In the genomic region with DNA sequence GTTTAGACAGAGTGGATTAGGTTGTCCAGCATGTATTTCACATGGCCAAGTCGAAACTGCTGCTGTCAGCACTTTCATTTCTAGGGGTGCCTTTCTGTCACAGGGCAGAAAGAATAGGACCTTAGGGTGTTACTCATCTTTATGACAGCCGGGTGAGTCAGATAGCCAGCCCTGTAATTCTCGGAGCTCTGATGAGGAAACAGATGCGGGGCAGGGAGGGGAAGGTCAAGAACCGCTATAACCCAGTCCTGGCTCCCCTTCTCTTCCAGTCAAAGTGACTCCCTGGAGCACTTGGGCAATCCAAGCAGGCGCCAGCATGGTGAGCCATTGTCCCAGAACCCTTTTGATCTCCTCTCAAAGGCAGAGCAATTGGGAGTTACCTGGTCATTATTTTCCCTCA, we compare ENCODE assay signal across 12 mouse cellular contexts.
DNase-seq lines count a peak whose midpoint lies in the region; ATAC-seq and TF ChIP-seq lines count a peak whose summit lies in the region.
"Had no signal": no experiment of that assay in that cellular context is flagged by ENCODE, and none has a peak within 500 bp of the region (broad histone marks: within the 10 kb centered on the region; RNA-seq: fewer than 3 reads in every experiment).

No protein-coding gene starts in this region.

- intact Hi-C loops in left cerebral cortex, adult 2 months (cut with DNase I) = no loop called here

- H3K4me2 ChIP-seq in kidney, embryonic 14.5 days (replicated peaks; ENCODE audit: low read depth, low read length) = no peak overlapping the region
- H3K4me2 ChIP-seq: heart, embryonic 15.5 days; lung, embryonic 15.5 days had no signal

- no peak overlapping the region for H3K27ac ChIP-seq in kidney, embryonic 14.5 days (ENCODE audit: low read depth, low read length)
- H3K27ac ChIP-seq in left cerebral cortex, adult 2 months = no peak overlapping the region
- H3K27ac ChIP-seq: heart, embryonic 15.5 days; lung, embryonic 15.5 days had no signal

- H3K27me3 ChIP-seq in kidney, embryonic 14.5 days (ENCODE audit: control insufficient read depth, insufficient read depth, low read length) = no peaks in the 10 kb centered on the region
- H3K27me3 ChIP-seq in G1E (ENCODE audit: insufficient read depth, low read length) = no peaks in the 10 kb centered on the region
- peaks cover 3% of the 10 kb centered on the region for H3K27me3 ChIP-seq in megakaryocyte, embryonic 14.5 days (replicated peaks)
- H3K27me3 ChIP-seq: heart, embryonic 15.5 days; lung, embryonic 15.5 days had no signal

- H3K4me1 ChIP-seq in kidney, embryonic 14.5 days (ENCODE audit: control insufficient read depth, insufficient read depth, low read length) = peaks cover 14% of the 10 kb centered on the region; the same call in 1 of the 2 replicates
- peaks cover 63% of the 10 kb centered on the region for H3K4me1 ChIP-seq in G1E (ENCODE audit: insufficient read depth, low read depth, low read length)
- peaks cover 46% of the 10 kb centered on the region for H3K4me1 ChIP-seq in megakaryocyte, embryonic 14.5 days

- no peaks in the 10 kb centered on the region for H3K9me3 ChIP-seq in kidney, embryonic 14.5 days (ENCODE audit: control insufficient read depth, low read length)
- no peaks in the 10 kb centered on the region for H3K9me3 ChIP-seq in G1E (replicated peaks)
- H3K9me3 ChIP-seq in megakaryocyte, embryonic 14.5 days = no peaks in the 10 kb centered on the region
- H3K9me3 ChIP-seq: heart, embryonic 15.5 days; lung, embryonic 15.5 days had no signal

- no peak for ATAC-seq in kidney, embryonic 14.5 days (ENCODE audit: low FRiP score, low TSS enrichment)
- no peak for ATAC-seq in G1E (ENCODE audit: extremely low read depth, insufficient number of reproducible peaks, low FRiP score, poor library complexity, severe bottlenecking)

- TF ChIP-seq CTCF in G1E (IDR thresholded peaks at IDR 0.05; ENCODE audit: low read depth, low read length) = no peak
- no peak for TF ChIP-seq CTCF in left cerebral cortex, adult 2 months (IDR thresholded peaks at IDR 0.05)

- WGBS in kidney, embryonic 14.5 days = 31% methylated on average over 6 of the region's 6 CpGs

- no peak overlapping the region for H3K9ac ChIP-seq in kidney, embryonic 14.5 days (ENCODE audit: low read depth, low read length)
- H3K9ac ChIP-seq: heart, embryonic 15.5 days; lung, embryonic 15.5 days had no signal

- H3K4me3 ChIP-seq in kidney, embryonic 14.5 days (ENCODE audit: low read length) = no peak overlapping the region
- H3K4me3 ChIP-seq in G1E (ENCODE audit: low read depth, low read length) = peak overlapping the region; percentile 28; the same call in 1 of the 2 replicates
- peak overlapping the region; percentile 19 for H3K4me3 ChIP-seq in megakaryocyte, embryonic 14.5 days (replicated peaks)
- H3K4me3 ChIP-seq in left cerebral cortex, adult 2 months = no peak overlapping the region
- H3K4me3 ChIP-seq: heart, embryonic 15.5 days; lung, embryonic 15.5 days had no signal

- no peaks in the 10 kb centered on the region for H3K36me3 ChIP-seq in kidney, embryonic 14.5 days (ENCODE audit: control insufficient read depth, insufficient read depth, low read length)
- H3K36me3 ChIP-seq in G1E (replicated peaks) = no peaks in the 10 kb centered on the region
- H3K36me3 ChIP-seq in megakaryocyte, embryonic 14.5 days (replicated peaks; ENCODE audit: low read length) = no peaks in the 10 kb centered on the region
- H3K36me3 ChIP-seq: heart, embryonic 15.5 days; lung, embryonic 15.5 days had no signal

- peak; percentile 19 for DNase-seq in kidney, adult 11 months
- DNase-seq in G1E (ENCODE audit: low spot score) = no peak
- peak; percentile 59 for DNase-seq in c-Kit-positive CD71-positive TER-119-positive erythroid progenitor cells, embryonic 14.5 days (ENCODE audit: low spot score)
- no peak for DNase-seq in left cerebral cortex, adult 2 months (ENCODE audit: extremely low spot score in 1 of 2, low spot score in 2 of 2)
- DNase-seq in heart, adult 18-20 months = no peak
- DNase-seq in cerebellum, adult 9-11 months = no peak
- DNase-seq: cerebellum, postnatal 25 days; midbrain, embryonic 14.5 days had no signal

Comparison
In these comparisons a context has a peak if more than half of its experiments do, and no peak if none do; other contexts are left out.
1. DNase-seq: peak in kidney, adult 11 months (single experiment) and c-Kit-positive CD71-positive TER-119-positive erythroid progenitor cells, embryonic 14.5 days (single experiment); none in G1E (single experiment), left cerebral cortex, adult 2 months (0 of 2), heart, adult 18-20 months (0 of 2) and cerebellum, adult 9-11 months (single experiment).
2. H3K4me3 ChIP-seq: peak in G1E (single experiment) and megakaryocyte, embryonic 14.5 days (single experiment); none in kidney, embryonic 14.5 days (single experiment) and left cerebral cortex, adult 2 months (single experiment).